Mouse (Mus musculus): ENCODE results near the gene Olfr1168. TPM values are rescaled to one million over a fixed set of nuclear protein-coding genes. Genes with fewer than 3 reads are reported as not detected.
"Not testable (repeated sequence)": the region's sequence is repeated elsewhere in the genome, so short reads cannot be mapped to it uniquely, and the experiment has no call there.

Olfr1168 gene
- total RNA-seq (2018; cell fraction: chromatin; rRNA removed): not detected
- total RNA-seq (2018; cell fraction: cytosol; rRNA removed): not detected
- total RNA-seq (2018; cell fraction: nucleus; rRNA removed): not detected
- not detected in 3 replicates for polyA plus RNA-seq (2018)

- Histone ChIP-seq H3K27ac (no peak within 1 kb of the TSS), H3K36me3 (ENCODE audit: inconsistent target) (no peaks in the 10 kb centered on the region), H3K4me3 (ENCODE audit: inconsistent target) (no peak within 1 kb of the TSS), H3K79me2 (ENCODE audit: inconsistent target) (no peaks in the 10 kb centered on the region)
- 100% methylated on average over 2 of the region's 2 CpGs for WGBS (ENCODE audit: missing documents)
Observed at GRCm38 (mm10) chr2:88181580-88181979, at the start of gene Olfr1168. Olfr1168 (plus strand) TSS chr2:88181880.

- not testable (repeated sequence) for H3K27ac ChIP-seq; H3K36me3 ChIP-seq (ENCODE audit: inconsistent target); H3K4me3 ChIP-seq (ENCODE audit: inconsistent target); H3K79me2 ChIP-seq (ENCODE audit: inconsistent target)
- WGBS (ENCODE audit: missing documents): 89% methylated on average over 1 of the region's 1 CpGs
Observed at GRCm38 (mm10) chr2:88155093-88155492, 26.6 kb upstream of the Olfr1168 start, which contains the start of gene Olfr1167. Olfr1167 (minus strand) TSS chr2:88155193.

- no peak overlapping the region for H3K4me3 ChIP-seq (ENCODE audit: inconsistent target)
- no peaks in the 10 kb centered on the region for H3K36me3 ChIP-seq (ENCODE audit: inconsistent target)
- no peak overlapping the region for H3K27ac ChIP-seq
- 82% methylated on average over 1 of the region's 1 CpGs for WGBS (ENCODE audit: missing documents)
- no peaks in the 10 kb centered on the region for H3K79me2 ChIP-seq (ENCODE audit: inconsistent target)
Observed at GRCm38 (mm10) chr2:88220784-88221183, 39.1 kb downstream of the Olfr1168 start.

- 100% methylated on average over 1 of the region's 1 CpGs for WGBS (ENCODE audit: missing documents)
- Histone ChIP-seq H3K36me3 (ENCODE audit: inconsistent target) (no peaks in the 10 kb centered on the region), H3K79me2 (ENCODE audit: inconsistent target) (no peaks in the 10 kb centered on the region), H3K4me3 (ENCODE audit: inconsistent target) (no peak within 1 kb of the TSS), H3K27ac (no peak within 1 kb of the TSS)
Observed at GRCm38 (mm10) chr2:88228234-88228633, 46.6 kb downstream of the Olfr1168 start, which contains the start of gene Olfr1170. Olfr1170 (minus strand) TSS chr2:88228334.

Other genes with a start within 250 kb of the Olfr1168 start
- not detected in 3 replicates for gene Olfr1155, start 236.7 kb upstream of the Olfr1168 start, polyA plus RNA-seq (2018)
- gene Olfr1156, start 228.8 kb upstream of the Olfr1168 start, polyA plus RNA-seq (2018): not detected in 3 replicates
- not detected in 3 replicates for gene Olfr1157, start 213.6 kb upstream of the Olfr1168 start, polyA plus RNA-seq (2018)
- not detected in 3 replicates for gene Olfr74, start 207.2 kb upstream of the Olfr1168 start, polyA plus RNA-seq (2018)
- not detected in 3 replicates for gene Olfr1158, start 191.8 kb upstream of the Olfr1168 start, polyA plus RNA-seq (2018)
- not detected in 3 replicates for gene Olfr1160, start 173.6 kb upstream of the Olfr1168 start, polyA plus RNA-seq (2018)
- not detected in 3 replicates for gene Olfr1161, start 159.1 kb upstream of the Olfr1168 start, polyA plus RNA-seq (2018)
- not detected in 3 replicates for gene Olfr73, start 144.2 kb upstream of the Olfr1168 start, polyA plus RNA-seq (2018)
- not detected in 3 replicates for gene Olfr1162, start 130.8 kb upstream of the Olfr1168 start, polyA plus RNA-seq (2018)
- not detected in 3 replicates for gene Olfr1163, start 110.0 kb upstream of the Olfr1168 start, polyA plus RNA-seq (2018)
- not detected in 3 replicates for gene Olfr1164, start 87.9 kb upstream of the Olfr1168 start, polyA plus RNA-seq (2018)
- gene Olfr1166, start 53.6 kb upstream of the Olfr1168 start, polyA plus RNA-seq (2018): not detected in 3 replicates
- gene Olfr1167, start 26.7 kb upstream of the Olfr1168 start, polyA plus RNA-seq (2018): not detected in 3 replicates
- not detected in 3 replicates for gene Olfr1170, start 46.5 kb downstream of the Olfr1168 start, polyA plus RNA-seq (2018)
- not detected in 3 replicates for gene Olfr1173, start 98.0 kb downstream of the Olfr1168 start, polyA plus RNA-seq (2018)
- not detected in 3 replicates for gene Olfr1174-ps, start 133.3 kb downstream of the Olfr1168 start, polyA plus RNA-seq (2018)
- not detected in 3 replicates for gene Olfr1175-ps, start 145.3 kb downstream of the Olfr1168 start, polyA plus RNA-seq (2018)
- not detected in 3 replicates for gene Olfr1176, start 154.8 kb downstream of the Olfr1168 start, polyA plus RNA-seq (2018)
- gene Olfr1177-ps, start 164.6 kb downstream of the Olfr1168 start, polyA plus RNA-seq (2018): not detected in 3 replicates
- gene Olfr1178, start 205.2 kb downstream of the Olfr1168 start, polyA plus RNA-seq (2018): not detected in 3 replicates
- gene Olfr1179, start 224.6 kb downstream of the Olfr1168 start, polyA plus RNA-seq (2018): not detected in 3 replicates
- gene Olfr1180, start 237.3 kb downstream of the Olfr1168 start, polyA plus RNA-seq (2018): not detected in 3 replicates
- not detected in 3 replicates for gene Olfr1181, start 244.3 kb downstream of the Olfr1168 start, polyA plus RNA-seq (2018)

Measured in macrophage (primary cell).